Mouse (Mus musculus) retina, embryonic 14.5 days (tissue): Measurements from ENCODE around the gene Carm1.
"Not testable (repeated sequence)": the region's sequence is repeated elsewhere in the genome, so short reads cannot be mapped to it uniquely, and the experiment has no call there.

Experiments used
- DNase-seq: peaks from one replicate; pipeline ENCODE4 v3.0.0-alpha.2; 2015; ENCODE audit warnings: low spot score

Gene Carm1

DNA sequence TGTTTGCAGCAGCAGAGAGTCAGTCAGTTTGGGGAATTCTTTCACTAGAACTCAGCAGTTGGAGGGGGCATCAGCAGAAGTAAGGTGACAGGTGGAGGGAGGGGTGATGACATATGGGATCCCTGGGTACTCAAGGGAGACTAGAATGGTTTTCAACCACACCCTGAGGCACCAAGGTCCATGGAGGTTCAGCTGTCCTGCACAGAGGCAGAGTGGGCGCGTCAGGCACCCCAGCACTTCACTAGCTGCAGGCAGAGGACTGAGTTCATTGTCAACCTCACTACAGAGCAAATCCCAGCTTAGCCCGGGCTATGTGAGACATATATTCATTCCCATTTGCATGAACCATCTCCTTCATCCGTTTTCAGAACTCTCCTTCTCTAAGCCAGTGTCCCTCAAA lies 9.7 kb upstream of the Carm1 start:
- DNase-seq, result no peak

DNA sequence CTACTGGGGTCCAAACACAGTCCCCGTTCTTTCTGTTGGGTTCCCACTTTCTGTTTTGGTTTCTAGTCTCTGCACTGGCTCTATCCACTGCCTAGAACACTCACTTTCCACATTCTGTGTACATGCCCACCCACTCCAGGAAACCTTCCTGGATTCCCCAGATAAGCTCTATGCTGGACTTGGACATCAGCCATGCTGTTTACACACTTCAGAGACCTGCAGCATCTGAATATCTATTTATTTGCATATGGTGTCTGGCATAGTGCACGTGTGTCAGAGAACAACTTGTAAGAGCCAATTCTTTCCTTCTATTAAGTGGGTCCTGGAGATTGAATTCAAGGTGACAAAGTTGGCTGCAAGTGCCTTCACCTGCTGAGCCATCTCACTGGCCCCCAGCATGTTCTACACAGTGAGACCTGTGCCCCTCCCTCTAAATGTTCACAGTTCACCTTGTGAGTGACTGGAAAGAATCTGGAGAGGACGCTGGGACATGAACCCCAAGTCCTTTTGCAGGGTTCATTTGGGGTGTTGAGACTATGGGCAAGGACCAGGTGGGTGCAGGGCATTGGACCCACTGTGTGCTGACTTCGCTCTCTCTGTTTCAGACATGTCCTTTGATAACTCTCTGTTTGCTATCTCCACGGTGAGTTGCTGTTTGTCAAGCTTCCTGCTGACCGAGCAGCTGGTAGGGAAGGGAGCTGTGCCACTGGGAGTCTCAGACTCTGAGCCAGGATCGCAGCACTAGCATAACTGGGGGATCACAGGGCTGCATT lies 6.5 kb upstream of the Carm1 start:
- no peak for DNase-seq

DNA sequence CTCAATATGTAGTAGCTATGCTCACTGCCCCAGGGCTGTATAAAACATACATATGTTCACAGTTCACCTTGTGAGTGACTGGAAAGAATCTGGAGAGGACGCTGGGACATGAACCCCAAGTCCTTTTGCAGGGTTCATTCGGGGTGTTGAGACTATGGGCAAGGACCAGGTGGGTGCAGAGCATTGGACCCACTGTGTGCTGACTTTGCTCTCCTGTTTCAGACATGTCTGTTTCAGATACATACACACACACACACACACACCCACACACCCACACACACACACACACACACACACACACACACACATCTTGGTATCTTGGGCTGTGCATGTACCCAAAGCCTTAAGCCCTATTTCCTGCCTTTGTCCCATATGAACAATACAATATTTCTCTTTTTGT lies 4.7 kb upstream of the Carm1 start:
- DNase-seq, result not testable (repeated sequence)

- no peak for DNase-seq
Observed at GRCm38 (mm10) chr9:21545351-21545915, 1.3 kb upstream of the Carm1 start.

GRCm38 (mm10) chr9:21545916-21546788 lies 542 bp upstream of the Carm1 start:
- peak; percentile 99 for DNase-seq

GRCm38 (mm10) chr9:21547075-21547941 lies 614 bp downstream of the Carm1 start:
- DNase-seq, result peak; percentile 62

- DNase-seq, result no peak
Observed at GRCm38 (mm10) chr9:21551049-21551448, 4.4 kb downstream of the Carm1 start.

DNA sequence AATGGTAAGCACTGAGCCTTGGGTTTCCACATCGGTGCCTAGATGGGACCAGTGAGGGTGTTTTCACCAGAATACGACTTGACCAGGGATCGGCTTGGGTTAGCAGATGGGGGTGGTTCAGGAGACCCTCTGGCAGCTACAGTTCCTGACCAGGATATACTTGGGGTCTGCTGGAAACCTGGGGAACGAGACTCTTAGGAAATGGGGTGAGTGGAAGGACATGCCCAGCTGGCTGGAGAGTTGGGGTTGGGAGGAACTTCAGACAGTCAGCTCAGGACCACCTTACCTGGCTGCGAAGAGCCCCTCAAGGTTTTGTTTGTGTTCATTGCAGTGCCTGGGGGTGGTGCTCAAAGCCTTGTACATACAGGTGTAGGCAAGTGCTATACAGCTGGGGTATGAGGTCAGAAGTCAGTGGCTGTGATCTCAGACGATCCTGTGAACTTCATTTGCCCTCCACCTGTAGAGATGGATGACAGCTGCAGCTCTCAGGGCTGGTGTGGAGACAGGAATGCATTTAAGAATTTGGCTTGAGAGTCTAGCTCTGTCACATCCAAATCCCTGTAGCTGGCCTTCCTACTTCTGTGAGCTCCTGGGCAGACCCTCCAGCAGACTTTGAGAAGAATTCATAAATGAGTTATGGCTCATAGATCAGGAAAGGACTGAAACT lies 7.0 kb downstream of the Carm1 start:
- DNase-seq, result no peak

DNA sequence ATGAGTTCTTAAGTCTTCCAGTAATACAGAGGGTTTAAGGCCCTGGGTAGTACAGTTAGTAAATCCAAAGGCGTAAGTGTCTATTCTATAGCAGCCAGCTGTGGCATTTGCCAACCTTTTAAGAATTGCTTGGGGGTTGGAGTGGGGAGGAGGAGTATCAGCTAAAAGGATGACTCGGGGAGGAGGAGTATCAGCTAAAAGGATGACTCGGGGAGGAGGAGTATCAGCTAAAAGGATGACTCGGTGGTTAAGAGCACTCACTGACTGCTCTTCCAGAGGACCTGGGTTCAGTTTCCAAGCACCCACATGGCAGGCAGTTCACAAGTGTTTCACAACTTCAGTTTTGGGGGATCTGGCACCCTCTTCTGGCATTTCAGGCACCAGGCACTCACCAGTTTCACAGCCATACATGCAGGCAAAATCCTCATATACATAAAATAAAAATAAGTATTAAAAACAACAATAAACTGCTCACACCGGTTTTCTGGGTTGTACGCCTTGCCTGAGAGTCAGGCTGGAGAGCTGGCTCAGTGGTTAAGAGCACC lies 8.6 kb downstream of the Carm1 start:
- DNase-seq, result no peak

DNA sequence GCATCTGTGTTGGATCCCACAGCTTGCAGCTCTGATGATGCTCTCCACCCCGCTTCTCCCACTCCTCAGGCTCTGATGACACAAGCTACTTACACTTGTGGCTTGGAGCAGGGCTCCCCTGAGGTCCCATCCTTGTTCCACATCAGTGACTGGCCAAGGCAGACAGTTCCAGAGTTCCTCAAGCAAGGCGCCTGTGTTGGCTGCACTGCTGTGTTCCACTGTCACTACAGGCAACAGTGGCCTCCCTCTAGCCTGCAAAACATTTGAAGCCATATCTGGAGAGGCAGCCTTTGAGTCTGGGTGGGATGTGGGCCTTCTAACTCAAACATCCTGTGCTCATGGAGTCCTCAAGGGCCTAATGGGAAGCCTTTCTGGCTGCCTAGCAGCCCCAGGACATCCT lies 10.3 kb downstream of the Carm1 start:
- no peak for DNase-seq

DNA sequence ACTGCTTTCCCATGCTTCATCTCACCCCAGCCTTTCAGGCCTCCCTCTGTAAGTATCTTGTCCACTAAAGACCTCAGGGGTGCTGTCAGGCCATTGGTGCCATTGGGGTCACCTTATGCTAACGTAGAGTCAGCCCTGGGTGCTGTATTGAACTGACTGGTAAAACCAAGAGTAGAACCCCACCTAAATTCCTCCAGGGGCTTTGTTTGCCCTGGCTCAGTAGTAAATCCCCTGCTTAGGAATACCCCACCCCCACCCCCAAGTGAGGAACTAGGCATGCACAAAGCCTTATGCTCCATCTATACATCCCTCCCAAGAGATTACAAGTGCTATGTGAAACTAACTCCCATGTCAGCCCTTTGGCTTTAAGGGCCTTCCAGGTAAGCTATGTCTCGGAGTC lies 10.9 kb downstream of the Carm1 start:
- DNase-seq, result no peak

DNA sequence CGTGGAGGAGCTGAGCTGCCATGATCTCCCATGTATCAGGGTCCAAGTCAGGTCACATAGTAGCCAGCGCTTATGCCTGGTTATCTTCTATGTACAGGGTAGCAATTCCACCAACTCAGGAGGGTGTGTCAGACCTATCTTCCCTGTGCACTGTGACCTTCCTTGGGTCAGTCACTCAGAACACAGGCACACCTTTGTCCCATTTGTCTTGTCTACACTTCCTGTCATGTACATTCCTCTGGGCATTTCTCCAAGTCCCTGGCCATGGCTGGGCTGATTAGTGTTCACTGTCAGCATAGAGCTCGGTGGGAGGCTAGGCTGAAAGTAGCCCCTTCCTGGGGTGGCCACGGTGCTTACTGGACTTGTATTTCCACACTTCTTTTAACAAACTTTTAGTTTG lies 11.7 kb downstream of the Carm1 start:
- no peak for DNase-seq

DNA sequence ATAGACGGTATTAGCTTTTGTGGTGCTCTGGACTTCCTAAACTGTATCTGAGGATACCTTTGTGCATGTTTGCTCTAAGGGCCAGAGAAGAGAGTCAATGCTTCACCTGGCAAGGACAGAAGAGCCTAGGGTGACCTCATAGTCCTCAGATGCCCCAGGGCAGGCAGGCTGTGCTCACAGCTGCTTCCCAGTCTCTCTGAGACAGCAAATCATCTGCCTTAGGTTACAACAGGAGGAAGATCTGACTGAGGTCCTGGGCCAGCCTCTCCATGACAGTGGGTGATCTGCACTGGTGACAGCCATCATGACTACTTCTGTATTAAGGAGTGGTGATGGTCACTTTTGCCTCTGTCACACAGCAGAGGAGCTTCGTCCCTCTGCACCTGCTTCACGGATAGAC lies 12.5 kb downstream of the Carm1 start:
- DNase-seq, result no peak

- no peak for DNase-seq
Observed at GRCm38 (mm10) chr9:21564420-21564819, 17.7 kb downstream of the Carm1 start.

GRCm38 (mm10) chr9:21565004-21565586 lies 18.4 kb downstream of the Carm1 start:
- no peak for DNase-seq

- no peak for DNase-seq
Observed at GRCm38 (mm10) chr9:21566538-21566937, 19.8 kb downstream of the Carm1 start.

- DNase-seq, result no peak
Observed at GRCm38 (mm10) chr9:21567051-21567450, 20.4 kb downstream of the Carm1 start.

DNA sequence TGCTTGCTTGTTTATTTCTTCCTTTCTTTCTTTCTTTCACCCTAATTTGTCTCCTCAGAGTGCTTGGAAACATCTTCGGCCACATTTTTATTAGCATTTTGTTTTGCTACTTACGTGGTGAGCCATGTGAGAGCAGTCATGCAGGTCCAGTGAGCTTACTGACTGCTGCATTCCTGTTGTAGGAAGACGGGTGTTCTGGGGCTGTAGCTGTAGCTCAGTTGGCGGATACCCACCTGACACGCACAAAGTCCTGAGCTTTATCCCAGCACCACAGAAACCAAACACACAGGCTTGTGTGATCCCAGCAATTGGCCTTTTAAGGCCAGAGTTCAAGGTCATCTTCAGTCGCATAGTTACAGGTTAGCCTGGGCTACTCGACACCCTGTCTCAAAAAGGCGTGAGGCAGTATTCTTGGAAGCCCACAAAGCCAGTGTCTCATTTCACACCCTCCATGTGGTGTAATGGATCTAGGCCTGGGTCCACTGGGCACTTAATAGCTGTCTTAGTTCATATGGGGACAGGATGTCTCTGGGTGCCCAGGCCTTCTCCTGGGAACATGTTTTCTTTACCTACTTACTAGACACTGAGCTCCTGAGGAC lies 22.1 kb downstream of the Carm1 start:
- no peak for DNase-seq

DNA sequence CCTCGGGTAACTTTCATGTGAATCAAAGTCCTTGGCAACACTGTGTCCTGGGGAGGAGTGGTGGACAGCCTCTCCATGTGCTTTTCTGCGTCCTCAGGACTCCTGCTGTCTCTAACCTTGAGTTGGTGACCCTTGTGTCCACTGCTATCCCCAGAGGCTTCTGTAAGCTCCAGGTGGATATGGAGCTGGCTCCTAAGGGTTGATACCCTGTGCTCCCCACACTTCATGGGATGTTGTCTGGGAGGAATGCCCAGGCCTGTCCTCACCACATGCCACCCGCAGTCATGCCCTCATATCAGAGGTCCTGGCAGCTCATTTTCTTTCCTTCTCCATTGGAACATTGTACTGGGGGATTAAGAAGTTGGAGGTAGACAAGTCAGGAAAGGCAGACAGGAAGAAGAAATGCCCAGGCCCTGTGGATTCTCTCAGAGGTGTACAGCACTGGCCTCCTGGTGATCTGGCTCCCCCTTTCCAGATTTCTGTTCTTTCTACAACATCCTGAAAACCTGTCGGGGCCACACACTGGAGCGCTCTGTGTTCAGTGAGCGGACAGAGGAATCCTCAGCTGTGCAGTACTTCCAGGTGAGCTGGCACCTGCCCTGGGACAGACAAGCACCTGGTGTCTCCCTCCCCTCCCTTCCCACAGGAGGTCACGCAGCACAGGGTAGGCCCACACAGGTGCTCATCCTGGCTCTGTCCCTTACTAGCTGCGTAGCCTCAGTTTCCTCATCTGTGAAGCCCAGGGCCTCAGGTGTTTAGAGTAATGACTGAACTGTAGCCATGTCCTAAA lies 27.5 kb downstream of the Carm1 start:
- no peak for DNase-seq

DNA sequence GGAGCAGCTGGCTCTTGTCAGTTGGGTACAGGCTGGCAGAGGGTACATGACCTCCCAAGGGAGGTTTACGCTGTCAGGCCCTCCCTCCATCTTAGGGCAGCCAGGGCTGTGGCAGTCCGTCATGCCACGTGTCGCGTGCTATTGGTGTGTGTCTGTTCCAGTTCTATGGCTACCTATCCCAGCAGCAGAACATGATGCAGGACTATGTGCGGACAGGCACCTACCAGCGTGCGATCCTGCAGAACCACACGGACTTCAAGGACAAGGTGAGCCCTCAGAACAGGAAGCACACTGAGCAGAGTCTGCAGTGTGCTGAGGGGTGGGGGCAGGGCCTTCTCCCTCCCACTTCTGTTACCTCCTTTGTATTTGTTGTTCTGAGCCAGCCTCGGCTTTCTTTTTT lies 28.6 kb downstream of the Carm1 start:
- no peak for DNase-seq
